Mouse (Mus musculus) cerebellum, adult 11-12 months (tissue): ENCODE data around the gene Specc1l.

Experiments used
- DNase-seq: peaks from one replicate; pipeline ENCODE4 v3.0.0; 2022

The Specc1l gene

GRCm38 (mm10) chr10:75224630-75225029 is 12.8 kb downstream of the Specc1l start:
- DNase-seq: no peak

- no peak for DNase-seq
Observed at GRCm38 (mm10) chr10:75227381-75227780, 15.5 kb downstream of the Specc1l start.

- DNase-seq: no peak
Observed at GRCm38 (mm10) chr10:75230572-75230971, 18.7 kb downstream of the Specc1l start.

- DNase-seq: no peak
Observed at GRCm38 (mm10) chr10:75231876-75232275, 20.0 kb downstream of the Specc1l start.

GRCm38 (mm10) chr10:75232612-75233155 is 20.8 kb downstream of the Specc1l start:
- DNase-seq: no peak

- no peak for DNase-seq
Observed at GRCm38 (mm10) chr10:75233489-75233888, 21.6 kb downstream of the Specc1l start.

DNA sequence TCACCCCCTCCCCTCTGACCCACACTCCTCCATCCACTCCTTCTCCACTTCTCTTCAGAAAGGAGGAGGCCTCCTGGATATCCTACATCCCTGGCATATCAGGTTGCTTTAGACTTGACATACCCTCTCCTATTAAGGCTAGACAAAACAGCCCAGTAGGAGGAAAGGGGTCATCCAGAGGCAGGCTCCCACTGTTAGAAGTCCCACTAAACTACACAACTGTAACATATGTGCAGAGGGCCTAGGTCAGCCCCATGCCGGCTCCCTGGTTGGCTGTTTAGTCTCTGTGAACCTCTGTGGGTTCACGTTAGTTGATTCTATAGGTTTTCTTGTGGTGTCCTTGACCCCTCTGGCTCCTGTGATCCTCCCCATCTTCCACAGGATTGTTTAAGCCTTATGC is 23.9 kb downstream of the Specc1l start:
- no peak for DNase-seq

DNA sequence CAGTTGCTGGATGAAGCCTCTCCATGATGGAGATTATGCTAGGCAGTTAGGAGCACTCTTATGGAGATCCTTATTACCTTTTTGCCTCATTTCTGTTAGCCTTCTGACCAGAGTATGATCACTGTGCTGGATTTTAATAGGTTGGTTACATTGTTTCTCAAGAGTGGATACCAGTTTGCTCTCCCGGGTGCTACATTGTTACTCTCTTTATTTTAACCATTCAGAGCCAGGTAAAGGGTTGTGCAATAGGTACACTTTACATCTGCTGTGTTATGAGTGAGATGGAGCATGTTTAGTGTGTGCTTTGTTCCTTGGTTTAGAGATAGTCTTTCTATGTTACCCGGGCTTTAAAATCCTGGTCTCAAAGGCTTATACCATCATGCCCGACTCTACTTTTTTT is 24.3 kb downstream of the Specc1l start:
- no peak for DNase-seq

- DNase-seq: no peak
Observed at GRCm38 (mm10) chr10:75237166-75237565, 25.3 kb downstream of the Specc1l start.

DNA sequence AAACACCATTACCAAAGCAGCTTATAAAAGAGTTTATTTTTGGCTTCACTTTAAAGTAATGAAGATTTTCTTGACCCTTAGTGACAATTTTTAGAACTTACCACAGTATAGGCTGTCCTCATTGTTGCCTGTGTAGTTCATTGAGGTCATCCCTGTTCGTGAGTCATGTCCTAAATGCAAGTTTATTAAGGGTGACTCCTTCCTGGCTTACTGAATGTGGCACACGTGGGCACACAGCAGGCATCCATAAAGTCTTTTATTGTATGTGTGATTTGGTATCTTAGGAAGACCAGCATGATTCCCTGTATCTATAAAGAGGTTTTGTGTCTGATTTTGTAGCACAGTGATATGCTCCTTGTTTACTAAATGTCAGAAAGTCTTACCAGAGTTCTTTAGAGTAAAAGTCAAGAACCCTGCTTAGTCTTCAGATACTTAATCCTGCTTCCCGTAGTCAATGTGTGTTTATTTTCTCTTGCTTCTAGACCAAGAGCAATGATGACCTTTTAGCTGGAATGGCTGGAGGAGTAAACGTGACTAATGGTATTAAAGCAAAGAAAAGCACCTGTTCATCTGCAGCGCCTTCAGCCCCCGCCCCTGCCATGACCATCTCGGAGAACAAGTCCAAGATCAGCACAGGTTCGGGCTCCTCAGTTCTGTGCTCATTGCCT is 28.8 kb downstream of the Specc1l start:
- DNase-seq: no peak

GRCm38 (mm10) chr10:75245806-75246205 is 33.9 kb downstream of the Specc1l start:
- DNase-seq: peak; percentile 88

GRCm38 (mm10) chr10:75246331-75246730 is 34.5 kb downstream of the Specc1l start:
- peak; percentile 68 for DNase-seq

GRCm38 (mm10) chr10:75251011-75251410 is 39.1 kb downstream of the Specc1l start:
- DNase-seq: no peak

DNA sequence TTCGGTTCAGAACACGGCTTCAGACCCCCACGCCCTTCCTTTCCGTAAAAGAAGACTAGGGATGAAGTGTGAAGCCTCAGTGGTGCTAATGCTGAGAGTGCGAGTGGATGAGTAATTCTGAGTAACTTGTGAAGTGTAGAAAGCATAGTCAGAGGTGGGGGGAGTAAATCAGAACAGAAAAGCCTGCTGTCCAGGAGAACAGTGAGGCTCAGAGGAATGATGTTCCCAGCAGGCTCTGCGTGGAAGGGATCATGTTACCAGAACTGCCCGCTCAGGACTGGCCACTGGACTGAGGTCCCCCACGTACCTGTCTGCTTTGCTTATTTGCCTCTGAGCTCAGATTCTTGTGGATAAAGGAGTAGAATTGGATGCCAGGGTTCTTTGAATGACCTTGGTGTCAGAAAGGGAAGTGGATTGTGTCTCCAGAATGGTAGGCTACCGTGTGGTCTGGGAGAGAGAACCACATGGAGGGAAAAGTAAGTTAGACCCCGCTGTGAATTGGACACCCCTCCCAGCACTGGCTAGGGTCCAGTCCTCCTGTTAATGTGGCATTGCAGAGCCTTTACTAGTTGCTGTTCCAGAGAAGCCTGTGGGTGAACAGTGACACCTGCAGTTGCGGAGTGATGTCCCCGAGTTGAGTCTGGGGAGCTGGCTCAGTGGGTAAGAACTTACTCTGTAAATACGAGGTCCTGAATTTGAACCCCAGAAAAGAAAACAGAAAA is 40.6 kb downstream of the Specc1l start:
- DNase-seq: peak; percentile 46

DNA sequence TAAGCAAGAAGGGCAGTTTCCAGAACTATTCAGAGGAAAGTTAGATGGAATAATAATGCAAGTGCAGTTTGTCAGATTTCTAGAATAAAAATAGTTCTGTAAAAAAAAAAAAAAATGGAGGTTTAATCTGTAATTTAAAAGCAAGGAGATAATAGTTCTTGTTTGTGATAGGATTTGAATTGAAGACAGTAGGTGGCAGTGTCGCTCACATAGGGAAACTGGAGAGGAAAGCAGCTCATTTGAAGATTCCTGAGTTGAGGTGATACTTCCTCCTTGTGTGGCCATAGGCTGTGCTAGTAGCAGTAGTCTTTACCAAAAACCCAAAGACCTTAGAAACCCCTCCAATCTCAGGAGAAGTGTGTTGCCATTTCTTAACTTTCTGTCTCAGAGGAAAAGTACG is 43.2 kb downstream of the Specc1l start:
- DNase-seq: no peak

- no peak for DNase-seq
Observed at GRCm38 (mm10) chr10:75257401-75257800, 45.5 kb downstream of the Specc1l start.

DNA sequence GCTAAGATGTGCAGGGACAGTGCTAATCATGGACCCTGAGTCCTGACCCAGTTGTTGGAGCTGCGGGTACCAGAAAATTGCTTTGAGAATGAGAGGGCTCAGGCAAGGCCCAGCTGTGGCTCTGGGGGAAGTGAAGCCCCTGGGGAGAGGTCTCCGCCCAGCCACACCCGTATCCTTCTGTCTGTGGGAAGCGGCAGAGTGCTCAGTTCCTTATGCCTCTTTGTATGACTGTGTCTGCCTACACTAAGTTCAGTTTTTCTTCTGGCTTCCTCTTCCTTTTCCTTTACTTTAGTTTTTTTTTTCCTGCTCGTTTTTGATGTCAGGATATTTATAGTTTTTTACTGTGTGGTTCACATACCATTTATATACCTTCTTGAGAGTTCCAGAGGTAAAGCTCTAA is 46.4 kb downstream of the Specc1l start:
- DNase-seq: no peak

GRCm38 (mm10) chr10:75261268-75261667 is 49.4 kb downstream of the Specc1l start:
- DNase-seq: no peak

GRCm38 (mm10) chr10:75264993-75265555 is 53.2 kb downstream of the Specc1l start:
- no peak for DNase-seq

DNA sequence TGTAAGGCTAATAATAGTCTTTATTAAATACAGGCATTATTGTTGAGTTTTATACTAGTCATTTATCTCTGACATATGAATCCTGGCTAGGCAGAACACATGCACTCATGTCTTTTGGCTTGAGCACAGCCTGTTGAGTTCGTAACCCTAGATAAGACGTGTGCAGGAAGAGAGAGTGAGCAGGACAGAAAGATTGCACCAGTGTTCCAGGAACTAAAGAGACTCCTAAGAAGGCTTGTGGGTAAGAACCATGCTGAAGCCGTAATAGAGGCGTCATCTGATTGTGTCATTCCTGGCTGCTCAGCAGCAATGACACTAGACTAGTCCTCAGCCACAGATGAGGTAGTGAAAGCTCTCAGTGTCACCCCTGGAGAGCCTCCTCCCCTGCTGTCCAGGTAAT is 61.1 kb downstream of the Specc1l start:
- no peak for DNase-seq

- no peak for DNase-seq
Observed at GRCm38 (mm10) chr10:75276427-75277013, 64.6 kb downstream of the Specc1l start.

DNA sequence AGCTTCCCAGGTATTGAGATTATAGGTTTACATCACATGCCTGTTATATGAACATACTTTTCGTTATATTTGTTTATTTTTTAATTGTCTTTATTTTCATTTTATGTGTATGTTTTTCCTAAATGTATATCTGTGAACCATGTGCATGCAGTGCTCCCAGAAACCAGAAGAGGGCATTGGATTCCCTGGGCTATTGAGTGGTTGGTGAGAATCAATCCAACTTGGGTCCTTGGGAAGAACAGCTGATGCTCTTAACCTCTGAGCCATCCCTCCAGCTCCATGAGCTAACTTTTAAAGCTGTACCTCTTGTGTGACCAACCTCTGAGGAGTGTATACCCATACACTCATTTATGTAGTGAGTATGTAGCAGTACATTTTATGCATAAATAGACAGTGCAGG is 65.6 kb downstream of the Specc1l start:
- DNase-seq: no peak

GRCm38 (mm10) chr10:75282648-75283047 is 70.8 kb downstream of the Specc1l start:
- DNase-seq: no peak

DNA sequence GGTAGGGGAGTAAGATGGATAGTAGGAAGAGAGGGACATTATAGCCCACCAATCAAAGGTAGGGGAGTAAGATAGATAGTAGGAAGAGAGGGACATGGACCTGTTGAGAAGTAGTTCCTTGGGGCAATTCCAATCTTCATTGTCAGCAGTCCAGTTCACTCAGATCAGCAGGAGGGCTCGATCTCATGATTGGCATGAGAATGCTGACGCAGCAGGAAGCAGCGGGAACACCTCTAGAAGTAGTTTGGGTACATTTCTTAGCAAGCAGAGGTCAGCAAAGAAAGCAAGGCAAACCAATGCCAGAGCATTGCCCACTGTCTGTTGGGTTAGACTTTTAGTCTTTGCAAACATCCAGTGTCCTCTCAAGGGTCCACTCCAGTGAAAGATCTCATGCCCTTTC is 71.9 kb downstream of the Specc1l start:
- no peak for DNase-seq
